Mouse (Mus musculus): ENCODE results near the gene Parp3. TPM values are rescaled to one million over a fixed set of nuclear protein-coding genes. Genes with fewer than 3 reads are reported as not detected.

Parp3 gene
- polyA plus RNA-seq, 1 experiment from 2014 or later: 21.5 TPM

DNA sequence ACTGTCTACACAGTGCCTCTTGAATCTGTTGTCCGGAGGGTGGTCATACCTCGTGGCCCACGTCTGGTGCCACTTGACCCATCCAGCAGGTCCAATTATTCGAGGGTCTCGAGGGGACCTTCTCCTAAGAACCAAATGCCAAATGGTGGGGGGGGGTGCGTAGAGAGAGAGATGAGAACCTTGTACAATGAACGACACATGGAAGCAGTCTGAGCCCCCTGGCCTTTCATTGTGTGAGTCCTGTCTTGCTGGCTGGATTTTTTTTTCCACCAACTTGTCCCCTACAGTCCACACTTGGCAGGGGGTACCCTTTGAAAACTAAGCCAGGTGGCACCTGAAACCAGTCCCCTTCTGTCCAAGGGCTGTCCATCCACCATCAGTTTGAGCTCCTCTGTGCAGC is 9.0 kb downstream of the Parp3 start:
- ATAC-seq (no peak), DNase-seq (ENCODE audit: low spot score) (no peak)
- TF ChIP-seq EP300 (IDR thresholded peaks at IDR 0.05): no peak
- no peak for TF ChIP-seq CTCF (IDR thresholded peaks at IDR 0.05)
- Histone ChIP-seq H3K4me3 (ENCODE audit: low read depth, low read length) (no peak overlapping the region), H3K9ac (replicated peaks; ENCODE audit: low read depth) (no peak overlapping the region), H3K36me3 (ENCODE audit: insufficient read depth, low read length) (peaks cover 7% of the 10 kb centered on the region; the same call in 1 of the 2 replicates), H3K27ac (ENCODE audit: low read length) (no peak overlapping the region), H3K27me3 (replicated peaks; ENCODE audit: insufficient read depth, low read length) (0 out of 2 replicates have a peak, but pooled peaks cover 5% of the 10 kb centered on the region), H3K4me2 (replicated peaks; ENCODE audit: low read depth, low read length) (no peak overlapping the region), H3K4me1 (ENCODE audit: insufficient read depth, low read depth, low read length) (peaks cover 4% of the 10 kb centered on the region), H3K9me3 (ENCODE audit: low read length) (no peaks in the 10 kb centered on the region)
- WGBS: 85% methylated on average over 7 of the region's 7 CpGs

- no peak for TF ChIP-seq EP300 (IDR thresholded peaks at IDR 0.05)
- no peak for TF ChIP-seq CTCF (IDR thresholded peaks at IDR 0.05)
- Histone ChIP-seq H3K27ac (ENCODE audit: low read length) (no peak overlapping the region), H3K9me3 (ENCODE audit: low read length) (no peaks in the 10 kb centered on the region), H3K4me2 (replicated peaks; ENCODE audit: low read depth, low read length) (no peak overlapping the region), H3K27me3 (replicated peaks; ENCODE audit: insufficient read depth, low read length) (0 out of 2 replicates have a peak, but pooled peaks cover 5% of the 10 kb centered on the region), H3K9ac (replicated peaks; ENCODE audit: low read depth) (no peak overlapping the region), H3K4me3 (ENCODE audit: low read depth, low read length) (no peak overlapping the region), H3K4me1 (ENCODE audit: insufficient read depth, low read depth, low read length) (peaks cover 4% of the 10 kb centered on the region), H3K36me3 (ENCODE audit: insufficient read depth, low read length) (peaks cover 9% of the 10 kb centered on the region)
- DNase-seq (ENCODE audit: low spot score) (no peak), ATAC-seq (no peak)
- 83% methylated on average over 6 of the region's 6 CpGs for WGBS
These were observed 10.0 kb downstream of the Parp3 start for GRCm38 (mm10) chr9:106466721-106467120.

GRCm38 (mm10) chr9:106465571-106466200 is 11.1 kb downstream of the Parp3 start, which contains the start of gene Gpr62:
Gene Gpr62, minus strand, starts transcription at chr9:106465938.
- H3K27me3 ChIP-seq (replicated peaks; ENCODE audit: insufficient read depth, low read length): 0 out of 2 replicates have a peak, but pooled peaks cover 5% of the 10 kb centered on the region
- no peak within 1 kb of the TSS for H3K27ac ChIP-seq (ENCODE audit: low read length)
- peak within 1 kb of the TSS; percentile 49 for H3K4me3 ChIP-seq (ENCODE audit: low read depth, low read length)
- no peaks in the 10 kb centered on the region for H3K9me3 ChIP-seq (ENCODE audit: low read length)
- TF ChIP-seq EP300 (IDR thresholded peaks at IDR 0.05) (no peak), CTCF (IDR thresholded peaks at IDR 0.05) (no peak)
- DNase-seq (ENCODE audit: low spot score) (no peak), ATAC-seq (no peak)
- peaks cover 4% of the 10 kb centered on the region for H3K4me1 ChIP-seq (ENCODE audit: insufficient read depth, low read depth, low read length)
- 37% methylated on average over 26 of the region's 26 CpGs for WGBS
- peak within 1 kb of the TSS; percentile 95 for H3K4me2 ChIP-seq (replicated peaks; ENCODE audit: low read depth, low read length)
- peak within 1 kb of the TSS; percentile 34; the same call in 1 of the 2 replicates for H3K9ac ChIP-seq (replicated peaks; ENCODE audit: low read depth)
- H3K36me3 ChIP-seq (ENCODE audit: insufficient read depth, low read length): peaks cover 9% of the 10 kb centered on the region

DNA sequence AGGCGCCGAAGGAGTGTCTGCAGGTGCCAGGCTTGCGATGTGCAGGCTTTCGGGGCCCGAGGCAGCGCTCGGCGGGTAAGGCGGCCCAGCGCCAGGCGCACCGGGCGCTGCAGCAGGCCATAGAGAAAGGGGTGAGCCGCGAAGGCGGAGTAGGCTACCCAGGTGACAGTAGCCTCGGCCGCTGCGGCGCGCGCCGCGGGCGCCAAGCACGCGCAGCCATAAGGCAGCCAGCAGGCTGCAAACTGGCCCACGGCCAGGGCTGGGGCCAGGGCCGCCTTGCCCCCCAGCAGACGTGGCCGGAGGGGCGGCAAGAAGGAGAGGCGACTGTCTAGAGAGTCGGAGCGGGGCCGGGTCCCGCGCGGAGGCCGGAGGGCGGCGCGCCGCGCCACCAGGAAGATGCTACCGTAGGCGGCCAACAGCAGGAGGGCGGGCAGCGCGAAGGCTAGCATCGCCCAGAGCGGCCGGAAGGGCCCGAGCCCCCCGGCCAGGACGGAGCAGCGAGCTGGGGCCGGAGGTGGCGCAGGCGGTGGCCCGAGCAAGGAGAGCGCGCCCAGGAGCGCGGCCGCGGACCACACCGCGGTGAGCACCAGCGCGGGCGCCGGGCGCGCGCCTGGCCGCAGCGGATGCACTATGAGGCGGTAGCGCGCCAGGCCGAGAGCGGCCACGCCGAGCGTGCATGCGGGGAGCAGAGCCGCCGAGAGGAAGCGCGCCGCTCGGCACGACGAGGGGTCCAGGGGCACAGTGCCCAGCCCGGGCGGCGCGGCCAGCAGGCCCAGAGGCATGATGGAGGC is 11.8 kb downstream of the Parp3 start:
- TF ChIP-seq CTCF (IDR thresholded peaks at IDR 0.05): no peak
- no peak for TF ChIP-seq EP300 (IDR thresholded peaks at IDR 0.05)
- Histone ChIP-seq H3K4me1 (ENCODE audit: insufficient read depth, low read depth, low read length) (peaks cover 4% of the 10 kb centered on the region), H3K27ac (ENCODE audit: low read length) (no peak overlapping the region), H3K4me2 (replicated peaks; ENCODE audit: low read depth, low read length) (peak overlapping the region; percentile 95), H3K36me3 (ENCODE audit: insufficient read depth, low read length) (peaks cover 9% of the 10 kb centered on the region), H3K9ac (replicated peaks; ENCODE audit: low read depth) (peak overlapping the region; percentile 34; the same call in 1 of the 2 replicates), H3K9me3 (ENCODE audit: low read length) (no peaks in the 10 kb centered on the region), H3K27me3 (replicated peaks; ENCODE audit: insufficient read depth, low read length) (0 out of 2 replicates have a peak, but pooled peaks cover 5% of the 10 kb centered on the region), H3K4me3 (ENCODE audit: low read depth, low read length) (peak overlapping the region; percentile 49)
- WGBS: 2% methylated on average over 81 of the region's 99 CpGs
- DNase-seq (ENCODE audit: low spot score) (peak; percentile 23), ATAC-seq (peak; percentile 67)

DNA sequence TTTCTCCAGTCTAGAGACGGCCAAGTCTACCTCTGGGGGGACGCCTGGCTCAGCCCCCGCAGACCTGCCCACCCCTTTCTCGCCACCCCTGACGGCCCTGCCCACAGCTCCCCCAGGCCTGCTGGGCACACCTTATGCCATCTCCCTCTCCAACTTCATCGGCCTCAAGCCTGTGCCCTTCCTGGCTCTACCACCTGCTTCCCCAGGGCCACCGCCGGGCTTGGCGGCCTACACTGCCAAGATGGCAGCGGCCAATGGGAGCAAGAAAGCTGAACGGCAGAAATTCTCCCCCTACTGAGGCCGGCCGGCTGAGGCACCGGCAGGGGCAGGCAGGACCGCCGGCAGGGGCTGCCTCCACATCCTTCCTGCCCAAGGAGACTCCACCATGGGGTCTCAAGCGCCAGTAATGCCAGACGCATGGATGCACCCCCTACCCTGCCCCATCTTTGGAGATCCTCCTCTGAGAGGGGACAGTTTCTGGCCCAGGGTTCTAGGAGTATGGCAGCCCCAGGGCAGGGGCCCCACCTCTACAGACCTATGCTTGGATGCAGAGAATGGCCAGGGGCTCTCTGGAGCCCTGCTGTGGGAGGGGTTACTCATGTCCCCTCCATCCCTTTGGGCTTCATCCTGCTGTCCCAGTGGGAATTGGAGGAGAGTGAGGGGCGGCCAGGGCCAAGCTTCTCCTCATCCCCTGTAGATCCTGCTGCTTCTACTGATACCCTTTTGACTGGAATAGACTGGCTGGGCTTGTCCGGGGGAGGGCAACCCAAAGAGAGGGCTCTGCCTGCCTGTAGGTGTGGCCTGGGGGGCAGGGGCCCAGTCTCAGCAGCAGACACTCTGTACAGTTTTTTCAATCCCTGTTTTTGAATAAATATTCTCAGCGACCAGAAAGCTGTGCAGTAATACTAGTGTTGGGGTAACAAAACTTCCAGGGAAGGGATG is 13.4 kb downstream of the Parp3 start:
- WGBS: 85% methylated on average over 21 of the region's 21 CpGs
- no peak for TF ChIP-seq EP300 (IDR thresholded peaks at IDR 0.05)
- TF ChIP-seq CTCF (IDR thresholded peaks at IDR 0.05): no peak

More for the DNA sequence above, 13.4 kb downstream of the Parp3 start:
- H3K4me1 ChIP-seq (ENCODE audit: insufficient read depth, low read depth, low read length): peaks cover 4% of the 10 kb centered on the region
- H3K9ac ChIP-seq (replicated peaks; ENCODE audit: low read depth): no peak overlapping the region
- H3K4me3 ChIP-seq (ENCODE audit: low read depth, low read length): no peak overlapping the region
- DNase-seq (ENCODE audit: low spot score): no peak
- H3K27ac ChIP-seq (ENCODE audit: low read length): no peak overlapping the region
- 0 out of 2 replicates have a peak, but pooled peaks cover 5% of the 10 kb centered on the region for H3K27me3 ChIP-seq (replicated peaks; ENCODE audit: insufficient read depth, low read length)
- ATAC-seq: no peak
- H3K4me2 ChIP-seq (replicated peaks; ENCODE audit: low read depth, low read length): no peak overlapping the region
- peaks cover 9% of the 10 kb centered on the region for H3K36me3 ChIP-seq (ENCODE audit: insufficient read depth, low read length)
- H3K9me3 ChIP-seq (ENCODE audit: low read length): no peaks in the 10 kb centered on the region

All from lung, postnatal 0 days (tissue).